8 mouse cellular contexts compared by ENCODE assay signal in the genomic region with DNA sequence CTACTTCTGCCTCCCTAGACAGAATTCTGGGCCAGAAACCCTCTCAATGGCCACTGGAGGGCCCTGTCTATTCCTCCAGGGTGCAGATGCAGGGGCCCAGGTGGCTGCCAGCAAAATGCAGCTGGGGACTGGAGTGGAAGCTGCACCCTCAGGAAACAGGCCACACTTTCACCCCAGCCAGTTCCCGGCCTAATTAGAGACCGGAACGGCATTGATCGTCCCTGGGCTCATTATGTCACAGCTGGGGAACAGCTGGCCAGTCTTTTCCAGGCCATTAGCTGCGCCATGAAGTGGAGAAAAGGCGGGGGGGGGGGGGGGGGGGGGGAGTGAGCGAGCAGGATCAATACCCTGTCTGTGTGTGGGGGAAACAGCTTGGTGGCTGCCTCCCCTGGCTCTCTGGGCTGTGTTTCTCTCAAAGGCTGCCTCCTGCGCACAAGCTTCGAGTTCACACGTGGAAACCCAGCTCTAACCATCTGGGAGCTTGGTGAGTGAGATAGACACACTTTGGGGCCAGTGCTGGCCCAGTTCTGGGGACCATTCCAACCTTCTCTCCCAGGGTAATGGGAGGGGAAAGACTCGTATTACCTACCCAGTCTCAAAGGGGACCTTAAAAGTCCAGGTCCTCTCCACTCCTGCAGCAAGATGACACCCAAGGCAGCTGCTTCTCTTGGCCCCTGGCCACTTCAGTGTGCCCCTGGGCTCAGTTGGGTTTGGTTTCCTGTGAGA. TPM values are rescaled to one million over a fixed set of nuclear protein-coding genes. Genes with fewer than 3 reads are reported as not detected.
DNase-seq lines count a peak whose midpoint lies in the region; ATAC-seq lines count a peak whose summit lies in the region.

No protein-coding gene starts in this region.

- H3K27ac ChIP-seq in hindbrain, embryonic 16.5 days (ENCODE audit: low read depth, low read length), result peak overlapping the region; percentile 7; the same call in 1 of the 2 replicates
- peak overlapping the region; percentile 84 for H3K27ac ChIP-seq in limb, embryonic 11.5 days (replicated peaks; ENCODE audit: low read depth, low read length)

- 9% methylated on average over 9 of the region's 11 CpGs for WGBS in hindbrain, embryonic 16.5 days
- WGBS in limb, embryonic 11.5 days, result 2% methylated on average over 9 of the region's 11 CpGs

- no peaks in the 10 kb centered on the region for H3K27me3 ChIP-seq in hindbrain, embryonic 16.5 days (replicated peaks; ENCODE audit: control insufficient read depth, insufficient read depth, low read length)
- H3K27me3 ChIP-seq in limb, embryonic 11.5 days (ENCODE audit: control insufficient read depth, insufficient read depth, low read length), result no peaks in the 10 kb centered on the region

- no peak overlapping the region for H3K4me2 ChIP-seq in hindbrain, embryonic 16.5 days (ENCODE audit: low read length)
- H3K4me2 ChIP-seq in limb, embryonic 11.5 days (ENCODE audit: low read depth, severe bottlenecking), result no peak overlapping the region

- peaks cover 27% of the 10 kb centered on the region for H3K4me1 ChIP-seq in hindbrain, embryonic 16.5 days (ENCODE audit: control insufficient read depth, insufficient read depth, low read depth, low read length)
- peaks cover 39% of the 10 kb centered on the region for H3K4me1 ChIP-seq in limb, embryonic 11.5 days (ENCODE audit: control insufficient read depth, insufficient read depth, low read length)

- ATAC-seq in hindbrain, embryonic 16.5 days, result peak; percentile 49
- ATAC-seq in limb, embryonic 11.5 days (ENCODE audit: insufficient number of reproducible peaks, low FRiP score, low TSS enrichment, low read depth), result peak; percentile 82

- H3K36me3 ChIP-seq in hindbrain, embryonic 16.5 days (ENCODE audit: control insufficient read depth, insufficient read depth, low read length), result no peaks in the 10 kb centered on the region
- no peaks in the 10 kb centered on the region for H3K36me3 ChIP-seq in limb, embryonic 11.5 days (ENCODE audit: control insufficient read depth, insufficient read depth, low read length)

- DNase-seq in 3134 (ENCODE audit: extremely low read depth, insufficient read length, low spot score) (peak; percentile 16), MN1 (ENCODE audit: low spot score) (peak; percentile 88)
- peak; percentile 92 for DNase-seq in forelimb bud, embryonic 11.5 days (ENCODE audit: low read depth, low spot score)
- peak; percentile 90 for DNase-seq in limb, embryonic 11.5 days (ENCODE audit: low spot score)
- peak; percentile 67 for DNase-seq in neural tube, embryonic 10.5 days (ENCODE audit: extremely low spot score, low spot score)
- DNase-seq in cerebellum, adult 9-11 months, result no peak
- DNase-seq in cerebellum, adult 11 months, result no peak

- H3K9ac ChIP-seq in hindbrain, embryonic 16.5 days (ENCODE audit: low read depth, low read length), result peak overlapping the region; percentile 45
- H3K9ac ChIP-seq in limb, embryonic 11.5 days (ENCODE audit: low read length), result no peak overlapping the region

- H3K9me3 ChIP-seq in hindbrain, embryonic 16.5 days (ENCODE audit: control insufficient read depth, low read length), result no peaks in the 10 kb centered on the region
- no peaks in the 10 kb centered on the region for H3K9me3 ChIP-seq in limb, embryonic 11.5 days (ENCODE audit: control insufficient read depth, low read length)

- H3K4me3 ChIP-seq in hindbrain, embryonic 16.5 days (ENCODE audit: low read length), result no peak overlapping the region
- no peak overlapping the region for H3K4me3 ChIP-seq in limb, embryonic 11.5 days (ENCODE audit: low read depth, low read length)

RNA-seq across cellular contexts. Expression of a gene that starts 12.0 kb away (rescaled TPM):
- 8.4 and 10.6 TPM in 2 replicates for polyA plus RNA-seq in hindbrain, embryonic 16.5 days (2015; fragmentation: Nextera tagmentation; extraction: Ambion mirVana)
- 0.11 and 0.29 TPM in 2 replicates for polyA plus RNA-seq in limb, embryonic 11.5 days (2014; fragmentation: Nextera tagmentation; extraction: Ambion mirVana)

RNA-seq across cellular contexts. Expression of a gene that starts 19.5 kb away (rescaled TPM):
- 9.8 and 13.3 TPM in 2 replicates for polyA plus RNA-seq in hindbrain, embryonic 16.5 days (2015; fragmentation: Nextera tagmentation; extraction: Ambion mirVana)
- polyA plus RNA-seq in limb, embryonic 11.5 days (2014; fragmentation: Nextera tagmentation; extraction: Ambion mirVana), result 2.2 and 2.7 TPM in 2 replicates

RNA-seq across cellular contexts. Expression of a gene that starts 20.7 kb away (rescaled TPM):
- 116 and 126 TPM in 2 replicates for polyA plus RNA-seq in hindbrain, embryonic 16.5 days (2015; fragmentation: Nextera tagmentation; extraction: Ambion mirVana)
- polyA plus RNA-seq in limb, embryonic 11.5 days (2014; fragmentation: Nextera tagmentation; extraction: Ambion mirVana), result 192 and 198 TPM in 2 replicates

RNA-seq across cellular contexts. Expression of a gene that starts 34.4 kb away (rescaled TPM):
- polyA plus RNA-seq in hindbrain, embryonic 16.5 days (2015; fragmentation: Nextera tagmentation; extraction: Ambion mirVana), result 2.7 and 3.9 TPM in 2 replicates
- 0.98 and 1.1 TPM in 2 replicates for polyA plus RNA-seq in limb, embryonic 11.5 days (2014; fragmentation: Nextera tagmentation; extraction: Ambion mirVana)

RNA-seq across cellular contexts. Expression of a gene that starts 44.1 kb away (rescaled TPM):
- polyA plus RNA-seq in hindbrain, embryonic 16.5 days (2015; fragmentation: Nextera tagmentation; extraction: Ambion mirVana), result 19.6 and 21.4 TPM in 2 replicates
- 21.1 and 25.6 TPM in 2 replicates for polyA plus RNA-seq in limb, embryonic 11.5 days (2014; fragmentation: Nextera tagmentation; extraction: Ambion mirVana)

Comparison
In these comparisons a context has a peak if more than half of its experiments do, and no peak if none do; other contexts are left out.
1. DNase-seq: peak in 3134 (single experiment), MN1 (single experiment), forelimb bud, embryonic 11.5 days (single experiment), limb, embryonic 11.5 days (single experiment) and neural tube, embryonic 10.5 days (single experiment); none in cerebellum, adult 9-11 months (single experiment) and cerebellum, adult 11 months (single experiment).